Mouse (Mus musculus): Measurements from ENCODE around the gene Tiam1.

GRCm38 (mm10) chr16:90072651-90073050 lies 70.9 kb downstream of the Tiam1 start:
- TF ChIP-seq CTCF (IDR thresholded peaks at IDR 0.05) = no peak
- peak; percentile 28; the same call in 1 of the 2 replicates for TF ChIP-seq EP300 (IDR thresholded peaks at IDR 0.05)
